Mouse (Mus musculus) G1E (cell line): ENCODE results near the gene Gadd45gip1.

Source experiments
- CTCF ChIP-seq: IDR thresholded peaks from 2 replicates; pipeline ENCODE4 v1.5.1; 2012; ENCODE audit warnings: low read depth, low read length, inconsistent platforms, mixed read lengths
- GATA1 ChIP-seq: IDR thresholded peaks from 2 replicates; pipeline ENCODE4 v1.6.1; 2012; ENCODE audit warnings: borderline replicate concordance, low read length, inconsistent platforms, mixed read lengths
- POLR2AphosphoS5 ChIP-seq: IDR thresholded peaks from 2 replicates; pipeline ENCODE4 v1.6.1; 2012; ENCODE audit warnings: low read depth, low read length, inconsistent platforms; ENCODE audit not compliant: insufficient replicate concordance
- TAL1 ChIP-seq: conservative IDR thresholded peaks from 2 replicates; pipeline ENCODE4 v1.6.1; 2012; ENCODE audit warnings: low read depth, low read length, inconsistent platforms, mixed read lengths

DNA sequence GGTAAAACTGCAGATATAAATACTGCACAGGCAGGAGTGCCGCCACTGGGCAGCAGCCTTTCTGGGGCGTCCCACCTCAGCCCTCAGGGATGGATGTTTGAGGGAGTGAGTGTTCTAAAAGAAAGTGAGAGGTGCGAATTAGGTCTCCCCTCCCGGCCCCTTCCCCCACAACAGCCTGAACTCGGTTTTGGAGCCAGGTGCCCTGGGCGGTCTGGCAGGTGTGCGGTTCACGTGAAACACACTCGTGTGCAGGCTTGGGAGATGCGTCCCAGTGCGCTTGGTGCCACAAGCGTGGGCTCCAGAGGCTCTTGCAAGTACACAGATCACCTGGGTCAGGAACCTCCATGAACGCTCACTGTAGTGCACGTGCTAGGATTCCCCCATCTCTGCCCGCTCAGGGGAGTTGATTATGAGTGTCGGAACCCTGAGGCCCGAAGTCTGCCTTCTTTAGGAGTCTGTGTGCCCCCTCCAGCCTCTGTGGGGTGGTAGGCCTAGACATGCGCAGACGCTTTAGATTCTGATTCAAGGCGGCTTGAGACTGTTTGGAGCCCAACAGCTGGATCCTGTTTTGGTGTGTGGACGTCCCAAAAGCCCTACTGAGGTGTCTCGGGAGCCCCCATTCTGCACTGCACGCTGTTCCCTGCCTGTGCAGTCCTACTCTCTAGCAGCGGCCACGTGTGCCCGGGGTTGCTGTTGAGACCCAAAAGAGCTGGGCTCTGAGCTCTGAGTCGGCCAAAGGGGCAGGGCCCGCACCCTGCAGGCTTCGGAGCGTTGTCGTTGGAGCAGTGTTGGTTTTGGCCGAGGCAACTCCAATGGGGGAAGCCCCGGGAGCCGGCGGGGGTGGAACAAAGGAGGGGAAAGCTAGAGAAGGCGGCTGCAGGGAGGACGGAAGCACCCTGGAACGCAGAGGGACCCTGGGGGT is 45.3 kb upstream of the Gadd45gip1 start:
- no peak for TF ChIP-seq CTCF
- no peak for TF ChIP-seq GATA1
- no peak for TF ChIP-seq POLR2AphosphoS5
- TF ChIP-seq TAL1 = no peak
